Mouse (Mus musculus): ENCODE data around the gene Ppp1r10.
A peak's percentile ranks its signal among the peaks of the same experiment; 100 is the strongest.

The Ppp1r10 gene

GRCm38 (mm10) chr17:35916297-35917142 is at the start of gene Ppp1r10, which contains the start of gene Mrps18b:
Gene Ppp1r10, plus strand, starts transcription at chr17:35916434.
Gene Mrps18b, minus strand, starts transcription at chr17:35916389.
- peak; percentile 100 for DNase-seq (ENCODE audit: low spot score in 2 of 2)

GRCm38 (mm10) chr17:35866911-35867890 is 49.0 kb upstream of the Ppp1r10 start:
- peak; percentile 81 for DNase-seq (ENCODE audit: low spot score in 2 of 2)

GRCm38 (mm10) chr17:35868165-35868820 is 47.9 kb upstream of the Ppp1r10 start:
- peak; percentile 80 for DNase-seq (ENCODE audit: low spot score in 2 of 2)

- no peak for DNase-seq (ENCODE audit: low spot score in 2 of 2)
Observed at GRCm38 (mm10) chr17:35868961-35869345, 47.3 kb upstream of the Ppp1r10 start.

- peak; percentile 53 to 63 for DNase-seq (ENCODE audit: low spot score in 2 of 2)
Observed at GRCm38 (mm10) chr17:35869346-35870067, 46.7 kb upstream of the Ppp1r10 start.

- DNase-seq (ENCODE audit: low spot score in 2 of 2) = peak; percentile 88 to 91
Observed at GRCm38 (mm10) chr17:35870151-35870883, 45.9 kb upstream of the Ppp1r10 start.

GRCm38 (mm10) chr17:35870884-35871696 is 45.1 kb upstream of the Ppp1r10 start:
- DNase-seq (ENCODE audit: low spot score in 2 of 2) = no peak

- DNase-seq (ENCODE audit: low spot score in 2 of 2) = peak; percentile 80 to 83
Observed at GRCm38 (mm10) chr17:35873774-35874519, 42.3 kb upstream of the Ppp1r10 start.

- DNase-seq (ENCODE audit: low spot score in 2 of 2) = no peak
Observed at GRCm38 (mm10) chr17:35874721-35875120, 41.5 kb upstream of the Ppp1r10 start.

- DNase-seq (ENCODE audit: low spot score in 2 of 2) = peak; percentile 92 to 95
Observed at GRCm38 (mm10) chr17:35879245-35880057, 36.8 kb upstream of the Ppp1r10 start, which contains the start of gene Dhx16. Gene Dhx16, plus strand, starts transcription at chr17:35879819.

- no peak for DNase-seq (ENCODE audit: low spot score in 2 of 2)
Observed at GRCm38 (mm10) chr17:35882924-35883323, 33.3 kb upstream of the Ppp1r10 start.

- DNase-seq (ENCODE audit: low spot score in 2 of 2) = no peak
Observed at GRCm38 (mm10) chr17:35883777-35884176, 32.5 kb upstream of the Ppp1r10 start.

- no peak for DNase-seq (ENCODE audit: low spot score in 2 of 2)
Observed at GRCm38 (mm10) chr17:35887725-35888124, 28.5 kb upstream of the Ppp1r10 start.

- DNase-seq (ENCODE audit: low spot score in 2 of 2) = peak; percentile 91 to 92
Observed at GRCm38 (mm10) chr17:35896781-35897643, 19.2 kb upstream of the Ppp1r10 start, which contains the start of gene 2310061I04Rik. Gene 2310061I04Rik, minus strand, starts transcription at chr17:35897431.

- no peak for DNase-seq (ENCODE audit: low spot score in 2 of 2)
Observed at GRCm38 (mm10) chr17:35897644-35898573, 18.3 kb upstream of the Ppp1r10 start.

GRCm38 (mm10) chr17:35900636-35901035 is 15.6 kb upstream of the Ppp1r10 start:
- no peak for DNase-seq (ENCODE audit: low spot score in 2 of 2)
